Mouse (Mus musculus): Measurements from ENCODE around the gene Mmp28.

The Mmp28 gene

GRCm38 (mm10) chr11:83447612-83448011 lies 15.3 kb downstream of the Mmp28 start:
- no peak for DNase-seq

DNA sequence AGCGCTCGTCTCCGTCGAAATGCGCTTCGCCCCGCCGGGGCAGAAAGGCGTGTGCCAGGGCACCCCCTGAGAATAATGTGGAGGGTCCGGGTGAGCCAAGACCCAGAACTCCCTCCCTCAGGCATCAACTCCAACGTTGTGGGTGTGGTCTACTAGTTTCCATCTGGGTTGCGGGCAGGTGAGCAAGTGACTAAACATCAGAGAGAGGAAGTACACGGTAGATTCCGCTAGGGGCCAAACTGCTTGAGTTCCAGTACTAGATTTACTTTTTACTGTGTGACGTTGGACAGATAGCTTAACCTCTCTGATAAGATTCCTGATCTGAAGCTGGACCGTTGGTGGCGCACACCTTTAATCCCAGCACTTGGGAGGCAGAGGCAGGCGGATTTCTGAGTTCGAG lies 17.9 kb downstream of the Mmp28 start:
- no peak for DNase-seq

- DNase-seq: no peak
Observed at GRCm38 (mm10) chr11:83443824-83444223, 19.0 kb downstream of the Mmp28 start.

DNA sequence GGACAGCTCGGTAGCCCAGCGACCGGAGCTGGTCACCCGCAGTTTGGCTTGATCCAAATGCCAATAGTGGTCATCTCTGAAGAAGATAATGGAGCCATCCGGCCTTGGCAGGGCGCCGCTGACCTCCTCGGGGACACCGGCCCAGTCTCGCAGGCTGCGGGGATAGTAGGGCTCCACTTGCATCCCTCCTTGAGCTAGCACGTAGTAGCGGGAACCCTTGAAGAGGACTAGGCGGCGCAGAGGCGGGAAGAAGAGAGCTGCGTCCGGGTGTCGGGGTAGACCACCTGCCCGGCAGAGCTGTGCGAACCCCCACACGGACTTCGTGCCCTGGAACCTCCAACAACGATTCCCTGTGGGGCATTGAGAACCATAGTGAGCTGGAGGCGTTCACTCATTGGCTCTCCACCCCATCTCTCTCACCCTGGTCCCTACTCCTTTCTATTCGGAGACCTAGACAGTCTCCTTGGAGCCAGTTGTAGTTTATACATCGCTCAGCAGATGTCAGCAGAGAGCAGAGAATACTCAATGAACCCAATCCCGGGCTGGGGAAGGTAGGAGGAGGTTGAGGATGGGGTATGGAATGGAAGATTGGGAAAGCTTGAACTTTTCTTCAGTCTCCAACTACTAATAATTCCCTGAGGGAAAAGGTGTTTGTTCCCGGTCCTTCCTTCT lies 20.1 kb downstream of the Mmp28 start:
- DNase-seq: peak in 1 of 2 experiments; percentile 81

- DNase-seq: no peak
Observed at GRCm38 (mm10) chr11:83441235-83441634, 21.6 kb downstream of the Mmp28 start.

GRCm38 (mm10) chr11:83440081-83441064 lies 22.5 kb downstream of the Mmp28 start:
- DNase-seq: peak; percentile 89

GRCm38 (mm10) chr11:83439426-83440060 lies 23.3 kb downstream of the Mmp28 start:
- DNase-seq: no peak

DNA sequence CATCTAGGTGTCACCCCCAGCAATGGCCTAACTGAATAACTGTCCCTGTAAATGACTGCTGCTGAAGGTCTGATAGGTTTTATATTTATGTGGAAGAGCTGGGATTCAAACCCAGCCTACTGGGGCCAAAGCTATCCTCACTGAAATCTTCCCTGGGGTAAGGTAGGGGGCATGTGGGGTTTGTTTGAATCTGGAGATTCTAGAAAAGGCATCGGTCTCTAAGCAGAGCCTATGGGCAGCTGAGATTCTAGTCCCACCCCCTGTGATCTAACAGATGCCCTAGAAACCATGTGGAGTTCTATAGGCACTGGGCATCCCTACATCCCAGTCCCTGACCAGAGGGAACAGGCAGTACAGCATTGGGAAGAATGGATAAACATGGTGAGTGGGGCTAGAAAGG lies 25.5 kb downstream of the Mmp28 start, which contains the start of gene 1700020L24Rik:
Gene 1700020L24Rik (plus strand): TSS at position 301 of the 400 bp plus-strand sequence.
- DNase-seq: no peak

GRCm38 (mm10) chr11:83432533-83432932 lies 30.3 kb downstream of the Mmp28 start:
- DNase-seq: no peak

DNA sequence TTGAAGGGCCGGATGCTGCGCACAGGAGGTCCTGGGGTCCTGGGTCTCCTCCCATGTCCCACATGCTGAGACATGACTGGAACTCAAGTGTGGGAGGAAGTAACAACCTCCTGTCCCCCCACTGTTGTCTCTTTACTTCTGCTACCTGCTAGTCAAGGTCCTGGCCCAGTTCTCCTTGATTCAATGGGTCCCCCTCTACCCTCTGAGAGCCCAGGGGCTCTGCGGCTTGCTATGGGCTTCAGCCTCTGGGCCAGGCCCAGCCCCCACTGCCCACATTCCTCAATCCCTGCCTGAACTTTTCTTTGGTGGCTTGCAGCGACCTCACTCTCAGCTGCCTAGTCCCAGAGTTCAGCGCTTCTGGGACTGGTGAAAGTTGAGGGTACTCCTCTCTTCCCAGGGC lies 33.5 kb downstream of the Mmp28 start, which contains the start of gene Gas2l2:
Gene Gas2l2 (minus strand): TSS at position 101 of the 400 bp plus-strand sequence.
- DNase-seq: no peak

GRCm38 (mm10) chr11:83426964-83427363 lies 35.9 kb downstream of the Mmp28 start:
- no peak for DNase-seq

DNA sequence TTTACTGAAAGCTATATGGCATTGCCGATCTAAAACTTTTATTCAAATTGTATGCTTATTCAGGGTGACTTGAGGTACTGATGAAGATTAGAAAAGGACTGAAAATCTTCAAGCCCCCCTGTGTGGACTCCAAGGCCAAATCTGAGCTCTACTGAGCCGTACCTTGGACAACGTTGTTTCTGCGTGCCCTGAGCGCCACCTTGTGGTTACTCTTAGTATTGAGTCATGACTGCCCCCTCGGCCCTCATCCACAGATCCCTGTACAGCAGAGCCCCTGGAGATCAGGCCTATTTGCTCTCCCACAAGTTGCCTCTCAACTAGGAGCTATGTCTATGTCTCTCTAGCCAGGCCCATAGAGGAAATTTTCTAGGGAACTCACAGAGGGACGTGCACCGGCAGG lies 38.2 kb downstream of the Mmp28 start:
- peak; percentile 49 to 81 for DNase-seq

DNA sequence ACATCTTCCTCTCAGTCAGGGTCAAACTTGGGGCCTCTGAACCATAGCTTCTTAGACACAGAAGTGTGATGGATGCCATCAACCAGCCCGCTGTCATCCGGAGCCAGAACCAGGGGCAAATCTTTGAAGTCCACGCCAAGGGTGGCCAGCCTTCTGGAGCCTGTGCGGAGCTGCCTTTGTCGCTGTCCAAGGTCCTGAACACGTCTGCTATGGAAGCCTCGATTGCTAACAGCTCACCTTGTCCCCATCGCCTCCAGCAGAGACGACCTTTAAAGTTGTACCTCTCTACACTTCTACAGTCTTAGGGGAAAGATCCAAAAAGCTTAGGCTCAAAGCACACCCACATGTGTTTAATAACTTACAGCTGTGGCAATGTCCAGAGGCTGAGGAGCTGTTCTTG lies 41.6 kb downstream of the Mmp28 start:
- peak; percentile 59 to 77 for DNase-seq

DNA sequence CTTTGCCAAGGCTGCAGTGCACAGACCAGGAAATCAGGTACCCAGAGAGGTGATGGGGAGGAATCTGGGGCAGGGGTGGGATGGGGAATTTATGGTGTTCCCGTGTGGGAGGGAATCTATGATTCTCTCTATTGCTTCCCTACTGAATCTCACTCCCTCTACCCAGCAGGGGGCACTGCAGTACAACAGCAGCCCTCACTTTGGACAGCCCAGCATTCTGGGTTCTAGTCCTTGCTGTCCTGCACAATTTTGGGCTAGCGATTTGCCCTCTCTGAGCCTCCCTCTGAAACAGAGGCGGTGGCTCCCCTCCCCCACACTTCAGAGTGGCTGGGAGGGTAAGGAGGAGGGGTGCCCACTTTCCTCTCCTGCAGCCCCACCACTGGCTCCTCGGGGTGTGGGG lies 42.5 kb downstream of the Mmp28 start:
- no peak for DNase-seq

DNA sequence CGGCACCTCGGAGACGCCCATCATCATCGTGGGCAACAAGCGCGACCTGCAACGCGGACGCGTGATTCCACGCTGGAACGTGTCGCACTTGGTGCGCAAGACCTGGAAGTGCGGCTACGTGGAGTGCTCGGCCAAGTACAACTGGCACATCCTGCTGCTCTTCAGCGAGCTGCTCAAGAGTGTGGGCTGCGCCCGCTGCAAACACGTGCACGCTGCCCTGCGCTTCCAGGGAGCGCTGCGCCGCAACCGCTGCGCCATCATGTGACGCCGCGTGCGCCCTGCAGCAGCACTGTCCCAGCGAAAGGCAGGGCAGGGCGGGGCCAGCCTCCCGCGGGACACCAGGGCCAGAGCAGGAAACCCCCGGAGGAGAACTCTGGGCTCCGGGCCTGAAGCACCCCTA lies 44.3 kb downstream of the Mmp28 start:
- DNase-seq: no peak

DNA sequence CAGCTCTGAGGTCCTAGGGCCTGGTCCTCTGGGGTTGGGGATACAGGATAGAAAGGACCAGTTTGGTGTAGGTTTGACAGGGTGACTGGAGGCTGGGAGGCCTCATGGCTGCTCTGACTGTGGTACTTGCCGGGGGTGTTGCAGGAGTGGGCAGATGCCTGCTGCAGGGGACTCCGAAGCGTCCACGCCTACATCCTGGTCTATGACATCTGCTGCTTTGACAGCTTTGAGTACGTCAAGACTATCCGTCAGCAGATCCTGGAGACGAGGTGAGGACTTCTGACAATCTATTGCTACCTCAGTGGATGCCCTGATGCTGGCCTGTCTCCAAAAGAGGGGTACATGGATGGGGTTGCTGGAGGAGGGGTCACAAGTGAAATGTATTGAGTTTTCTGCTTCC lies 45.2 kb downstream of the Mmp28 start:
- no peak for DNase-seq

DNA sequence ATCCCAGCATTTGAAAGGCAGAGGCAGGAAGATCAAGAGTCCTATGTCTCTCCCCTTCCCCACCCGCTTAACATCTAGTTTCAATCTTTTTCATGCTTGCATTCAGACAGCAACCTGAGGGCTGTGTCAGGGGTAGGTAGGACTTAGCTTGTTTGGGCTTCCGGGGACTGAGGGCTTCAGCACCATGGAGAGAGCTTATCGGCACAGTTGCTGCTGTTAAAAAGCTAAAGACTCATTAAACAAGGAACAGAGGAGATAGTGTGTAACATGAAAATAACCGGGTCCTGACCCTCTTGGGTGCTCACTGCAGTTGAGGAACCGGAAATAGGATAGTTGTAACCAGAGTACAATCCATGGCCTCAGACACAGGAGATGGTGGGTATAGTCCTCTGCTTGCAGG lies 45.8 kb downstream of the Mmp28 start:
- DNase-seq: peak in 1 of 2 experiments; percentile 67

- DNase-seq: no peak
Observed at GRCm38 (mm10) chr11:83410510-83410909, 52.4 kb downstream of the Mmp28 start.

DNA sequence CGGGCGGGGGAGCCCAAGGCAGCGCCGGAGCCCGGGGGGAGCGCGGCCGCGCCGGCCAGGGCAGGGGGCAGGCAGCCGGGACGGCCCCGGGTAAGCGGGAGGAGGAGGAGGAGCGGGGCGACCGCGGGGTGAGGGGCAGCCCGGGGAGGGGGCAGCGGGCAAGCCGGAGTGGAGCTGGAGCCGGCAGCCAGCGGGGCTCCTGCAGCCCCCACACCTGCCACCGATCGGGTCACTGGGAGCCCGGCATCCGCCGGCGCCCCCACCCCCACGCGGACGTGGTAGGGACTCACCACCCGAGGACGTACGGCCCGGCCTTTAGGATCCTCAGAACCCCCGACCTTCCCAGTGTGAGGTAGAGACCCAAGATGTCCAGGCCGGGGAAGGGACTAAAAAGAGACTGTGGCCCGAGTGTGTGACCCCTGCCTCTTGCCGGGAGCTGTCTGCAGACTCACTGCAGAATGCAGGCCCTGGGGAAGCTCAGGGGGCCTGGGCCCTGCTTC lies 53.0 kb downstream of the Mmp28 start:
- no peak for DNase-seq

DNA sequence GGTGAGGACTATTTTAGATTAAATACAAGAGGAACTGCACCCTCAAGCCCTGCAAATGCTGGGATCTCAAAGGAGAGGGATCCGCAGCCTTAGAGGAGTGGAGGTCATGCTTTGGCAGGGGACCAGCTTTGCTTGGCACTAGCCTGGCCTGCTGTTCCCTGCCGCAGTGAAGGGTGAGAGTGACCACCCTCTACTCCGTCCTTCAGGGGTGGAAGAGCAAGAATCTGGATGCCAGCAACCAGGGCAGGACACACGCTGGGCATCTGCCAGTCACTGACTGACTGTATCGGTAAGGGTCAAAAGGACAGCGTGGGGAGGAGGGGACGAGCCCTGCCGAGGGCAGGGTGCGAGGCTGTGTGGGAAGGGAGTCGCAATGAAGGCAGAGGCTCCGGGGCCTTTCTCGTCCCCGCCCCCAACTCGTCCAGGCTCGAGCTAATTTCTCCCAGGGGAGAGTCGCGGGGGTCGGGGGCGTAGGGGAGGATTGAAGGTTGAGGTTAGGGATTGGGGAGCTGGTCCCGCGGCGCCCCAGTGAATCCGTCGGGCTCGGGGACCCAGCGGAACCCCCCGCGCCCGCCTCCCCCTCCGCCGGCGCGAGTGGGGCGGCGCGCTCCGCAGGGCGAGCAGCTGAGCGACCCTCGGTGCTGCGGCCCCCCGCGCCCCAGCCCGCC lies 53.6 kb downstream of the Mmp28 start, which contains the start of gene Rasl10b:
Gene Rasl10b (plus strand): TSS at position 51 of the 668 bp plus-strand sequence.
- peak; percentile 14 to 37 for DNase-seq

GRCm38 (mm10) chr11:83408242-83408641 lies 54.6 kb downstream of the Mmp28 start:
- DNase-seq: no peak

DNA sequence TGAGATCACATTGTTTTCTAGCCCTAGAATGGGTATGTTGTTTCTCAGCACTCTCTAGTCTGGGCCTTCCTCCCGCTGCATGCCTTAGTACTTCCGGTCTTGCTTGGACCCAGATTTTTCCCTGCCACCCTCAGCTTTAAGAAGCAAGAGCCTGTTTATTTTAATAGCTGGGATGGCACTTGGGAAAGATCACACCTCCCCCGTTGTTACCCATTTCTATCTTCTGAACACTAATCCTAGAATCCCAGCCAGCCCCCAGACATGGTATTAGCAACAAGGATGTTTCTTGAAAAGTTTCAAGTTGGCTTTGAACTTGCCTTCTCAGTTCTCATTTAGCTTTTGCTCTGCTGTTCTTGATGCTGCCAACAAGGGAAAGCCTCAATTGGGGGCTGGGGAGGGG lies 56.5 kb downstream of the Mmp28 start:
- no peak for DNase-seq

All from lung, postnatal 4 days (tissue).